Mouse (Mus musculus) telencephalon, adult 2 months (tissue): ENCODE measurements around the gene A530032D15Rik.
"Not testable (repeated sequence)": the region's sequence is repeated elsewhere in the genome, so short reads cannot be mapped to it uniquely, and the experiment has no call there.

ENCODE experiments used
- DNase-seq: peaks from one replicate; pipeline ENCODE4 v3.0.0-alpha.2; 2011; ENCODE audit warnings: low read depth, low spot score

Gene A530032D15Rik

GRCm38 (mm10) chr1:85109753-85110152, at the start of gene A530032D15Rik:
Gene A530032D15Rik, minus strand, starts transcription at chr1:85109853.
- not testable (repeated sequence) for DNase-seq

- not testable (repeated sequence) for DNase-seq
Measured at GRCm38 (mm10) chr1:85155151-85155550, 45.5 kb upstream of the A530032D15Rik start.

- DNase-seq: not testable (repeated sequence)
Measured at GRCm38 (mm10) chr1:85133671-85134070, 24.0 kb upstream of the A530032D15Rik start.

- not testable (repeated sequence) for DNase-seq
Measured at GRCm38 (mm10) chr1:85121841-85122240, 12.2 kb upstream of the A530032D15Rik start.

GRCm38 (mm10) chr1:85118341-85118740, 8.7 kb upstream of the A530032D15Rik start:
- not testable (repeated sequence) for DNase-seq

- DNase-seq: not testable (repeated sequence)
Measured at GRCm38 (mm10) chr1:85117537-85117936, 7.9 kb upstream of the A530032D15Rik start.

- DNase-seq: not testable (repeated sequence)
Measured at GRCm38 (mm10) chr1:85114666-85115402, 5.2 kb upstream of the A530032D15Rik start.

GRCm38 (mm10) chr1:85114078-85114477, 4.4 kb upstream of the A530032D15Rik start:
- DNase-seq: not testable (repeated sequence)

- DNase-seq: not testable (repeated sequence)
Measured at GRCm38 (mm10) chr1:85112889-85113288, 3.2 kb upstream of the A530032D15Rik start.

- not testable (repeated sequence) for DNase-seq
Measured at GRCm38 (mm10) chr1:85112266-85112665, 2.6 kb upstream of the A530032D15Rik start.

GRCm38 (mm10) chr1:85111572-85111971, 1.9 kb upstream of the A530032D15Rik start:
- not testable (repeated sequence) for DNase-seq

GRCm38 (mm10) chr1:85110876-85111275, 1.2 kb upstream of the A530032D15Rik start:
- not testable (repeated sequence) for DNase-seq

GRCm38 (mm10) chr1:85106013-85106412, 3.6 kb downstream of the A530032D15Rik start:
- not testable (repeated sequence) for DNase-seq

- DNase-seq: not testable (repeated sequence)
Measured at GRCm38 (mm10) chr1:85105336-85105735, 4.3 kb downstream of the A530032D15Rik start.

GRCm38 (mm10) chr1:85101754-85102153, 7.9 kb downstream of the A530032D15Rik start:
- DNase-seq: not testable (repeated sequence)

- DNase-seq: not testable (repeated sequence)
Measured at GRCm38 (mm10) chr1:85099864-85100263, 9.8 kb downstream of the A530032D15Rik start, which contains the start of gene Gm10553. Gene Gm10553, plus strand, starts transcription at chr1:85100164.

GRCm38 (mm10) chr1:85099081-85099480, 10.6 kb downstream of the A530032D15Rik start:
- not testable (repeated sequence) for DNase-seq

GRCm38 (mm10) chr1:85093011-85093572, 16.6 kb downstream of the A530032D15Rik start:
- not testable (repeated sequence) for DNase-seq

- DNase-seq: not testable (repeated sequence)
Measured at GRCm38 (mm10) chr1:85092169-85092568, 17.5 kb downstream of the A530032D15Rik start.

- not testable (repeated sequence) for DNase-seq
Measured at GRCm38 (mm10) chr1:85086211-85086610, 23.4 kb downstream of the A530032D15Rik start.

- DNase-seq: not testable (repeated sequence)
Measured at GRCm38 (mm10) chr1:85084803-85085202, 24.9 kb downstream of the A530032D15Rik start.

- not testable (repeated sequence) for DNase-seq
Measured at GRCm38 (mm10) chr1:85073099-85073498, 36.6 kb downstream of the A530032D15Rik start.

- not testable (repeated sequence) for DNase-seq
Measured at GRCm38 (mm10) chr1:85071690-85072089, 38.0 kb downstream of the A530032D15Rik start.
